Mouse (Mus musculus) small intestine, adult 2 months (tissue): Measurements from ENCODE around the gene Piwil4.

Experiments
- CTCF ChIP-seq: fragments of 200-500 bp; IDR thresholded peaks from 2 replicates; pipeline ENCODE4 v1.5.1; 2012; ENCODE audit warnings: low read depth, mild to moderate bottlenecking, control low read depth, inconsistent platforms, low read length, moderate library complexity, mixed read lengths; ENCODE audit not compliant: insufficient replicate concordance, insufficient read length; ENCODE audit errors: extremely low read depth
- POLR2A ChIP-seq: fragments of 200-500 bp; IDR thresholded peaks from 2 replicates; pipeline ENCODE4 v1.6.1; 2012; ENCODE audit warnings: low read depth, mild to moderate bottlenecking, control low read depth, inconsistent platforms, low read length, moderate library complexity

GRCm38 (mm10) chr9:14680584-14680983, 59.9 kb downstream of the Piwil4 start:
- TF ChIP-seq CTCF (no peak), POLR2A (no peak)
